Mouse (Mus musculus) heart, postnatal 0 days (tissue): ENCODE results near the gene Fzd2. TPM values are rescaled to one million over a fixed set of nuclear protein-coding genes. Genes with fewer than 3 reads are reported as not detected.

ENCODE experiments used
- ATAC-seq: fragments of 200-750 bp; cut with Nextera tagmentation; 2 replicates; pipeline ENCODE4 v1.8.0; 2017; ENCODE audit warnings: low read depth, moderate number of reproducible peaks, moderate library complexity; ENCODE audit not compliant: insufficient read depth
- DNase-seq: peaks from one replicate; pipeline ENCODE4 v3.0.0-alpha.2; 2016; ENCODE audit warnings: low spot score
- H3K27ac ChIP-seq: fragments of 300-500 bp; sonication (generic); 2 replicates; pipeline ENCODE4 v1.5.1; 2014; ENCODE audit warnings: low read depth, mild to moderate bottlenecking
- H3K27me3 ChIP-seq: fragments of 300-500 bp; sonication (generic); 2 replicates; pipeline ENCODE4 v1.6.1; 2014; ENCODE audit warnings: low read length, mixed read lengths; ENCODE audit not compliant: control insufficient read depth, insufficient read depth
- H3K36me3 ChIP-seq: fragments of 300-500 bp; sonication (generic); replicated peaks from 2 replicates; pipeline ENCODE4 v1.6.1; 2014; ENCODE audit warnings: low read length, mixed read lengths; ENCODE audit not compliant: control insufficient read depth, insufficient read depth
- H3K4me1 ChIP-seq: fragments of 300-500 bp; sonication (generic); 2 replicates; pipeline ENCODE4 v1.6.1; 2014; ENCODE audit warnings: antibody characterized with exemption; ENCODE audit not compliant: control insufficient read depth, insufficient read depth
- H3K4me2 ChIP-seq: fragments of 300-500 bp; sonication (generic); 2 replicates; pipeline ENCODE4 v1.6.1; 2014; ENCODE audit warnings: low read depth, mild to moderate bottlenecking, low read length, moderate library complexity
- H3K4me3 ChIP-seq: fragments of 300-500 bp; sonication (generic); 2 replicates; pipeline ENCODE4 v1.5.1; 2014; ENCODE audit warnings: low read depth, low read length
- H3K9ac ChIP-seq: fragments of 300-500 bp; sonication (generic); replicated peaks from 2 replicates; pipeline ENCODE4 v1.6.1; 2014; ENCODE audit warnings: low read depth, low read length, mixed read lengths
- H3K9me3 ChIP-seq: fragments of 300-500 bp; sonication (generic); replicated peaks from 2 replicates; pipeline ENCODE4 v1.6.1; 2016; ENCODE audit warnings: low read length; ENCODE audit not compliant: control insufficient read depth
- CTCF ChIP-seq: IDR thresholded peaks from 2 replicates; pipeline ENCODE4 v1.5.1; 2016; ENCODE audit warnings: antibody characterized with exemption, control low read depth, low read depth
- EP300 ChIP-seq: IDR thresholded peaks from 2 replicates; pipeline ENCODE4 v1.6.1; 2016; ENCODE audit warnings: antibody characterized with exemption, low read depth
- WGBS: fragments of 180-500 bp; shearing (Covaris S2); extraction: QIAGEN DNeasy Blood & Tissue Kit; methylation state at CpG from one replicate; pipeline ENCODE4 v1.1.7; 2014; 5-methylcytosine and 5-hydroxymethylcytosine counted together
- polyA plus RNA-seq: library from polyadenylated mRNA; unstranded; fragments of >200 nt; fragmentation: Nextera tagmentation; extraction: Ambion mirVana; gene quantifications from 2 replicates; pipeline ENCODE4 v1.2.1, GENCODE M21; 2015
- total RNA-seq: library from RNA; depleted of rRNA; stranded (reverse); fragments of >200 nt; gene quantifications from 2 replicates; pipeline ENCODE4 v1.2.3, GENCODE M21; 2014; ENCODE audit warnings: low replicate concordance; rRNA removed

Fzd2 gene
- total and polyA plus RNA-seq, 2 experiments from 2014 or later = 7.0 to 47.1 TPM

DNA sequence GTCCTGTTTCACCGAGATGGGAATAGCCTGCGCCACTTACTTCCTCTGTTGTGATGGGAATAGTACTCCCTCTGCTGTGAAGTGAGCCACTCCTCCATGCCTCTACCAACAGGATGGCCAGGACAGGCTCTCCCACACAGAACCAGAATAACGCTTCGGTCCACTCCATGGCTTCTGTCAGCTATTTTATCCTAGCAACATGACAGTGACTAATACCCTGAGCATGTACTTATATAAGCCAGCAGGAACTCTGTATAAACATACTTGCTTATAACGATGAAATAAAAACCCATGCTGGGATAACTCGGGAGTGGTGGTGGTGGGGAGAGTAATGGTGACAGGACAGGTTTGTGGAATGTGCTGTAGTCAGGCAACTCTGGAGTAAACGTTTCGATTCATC is 51.7 kb downstream of the Fzd2 start:
- no peak for DNase-seq
- TF ChIP-seq CTCF (no peak), EP300 (no peak)

GRCm38 (mm10) chr11:102656326-102656926 is 52.2 kb downstream of the Fzd2 start:
- Histone ChIP-seq H3K9me3 (no peaks in the 10 kb centered on the region), H3K27me3 (no peaks in the 10 kb centered on the region), H3K27ac (no peak overlapping the region), H3K4me1 (no peaks in the 10 kb centered on the region), H3K4me2 (no peak overlapping the region), H3K4me3 (no peak overlapping the region), H3K9ac (no peak overlapping the region), H3K36me3 (no peaks in the 10 kb centered on the region)
- DNase-seq = peak; percentile 59
- TF ChIP-seq EP300 (no peak), CTCF (peak; percentile 60)
- no peak for ATAC-seq
- WGBS = 28% methylated on average over 4 of the region's 4 CpGs

More for the DNA sequence above, 51.7 kb downstream of the Fzd2 start:
- Histone ChIP-seq H3K4me3 (no peak overlapping the region), H3K9me3 (no peaks in the 10 kb centered on the region), H3K9ac (no peak overlapping the region), H3K27ac (no peak overlapping the region), H3K27me3 (no peaks in the 10 kb centered on the region), H3K4me2 (no peak overlapping the region), H3K4me1 (no peaks in the 10 kb centered on the region), H3K36me3 (no peaks in the 10 kb centered on the region)
- WGBS = 50% methylated on average over 8 of the region's 8 CpGs
- no peak for ATAC-seq

DNA sequence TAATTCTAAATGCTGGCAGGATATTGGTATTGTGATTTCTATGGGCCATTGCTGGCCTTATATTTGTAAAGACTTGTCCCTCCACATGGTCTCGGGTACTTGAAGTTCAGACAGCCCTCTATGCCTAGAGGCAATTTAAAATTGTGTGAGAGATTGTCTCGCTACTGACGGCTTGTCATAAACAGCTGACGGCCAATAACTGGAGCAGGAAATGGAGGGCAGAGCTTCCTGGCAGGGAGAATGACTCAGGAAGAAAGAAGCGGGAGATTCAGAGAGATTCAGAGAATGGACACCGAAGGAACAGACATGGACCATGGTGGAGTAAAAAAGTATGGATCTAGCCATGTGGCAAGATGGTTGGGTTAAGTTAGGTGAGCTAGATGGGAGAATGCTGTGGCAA is 52.7 kb downstream of the Fzd2 start:
- H3K4me1 ChIP-seq = no peaks in the 10 kb centered on the region
- no peak overlapping the region for H3K27ac ChIP-seq
- H3K4me3 ChIP-seq = no peak overlapping the region
- no peaks in the 10 kb centered on the region for H3K36me3 ChIP-seq
- 45% methylated on average over 6 of the region's 6 CpGs for WGBS
- no peak overlapping the region for H3K9ac ChIP-seq
- TF ChIP-seq CTCF (no peak), EP300 (no peak)
- H3K4me2 ChIP-seq = no peak overlapping the region
- H3K9me3 ChIP-seq = no peaks in the 10 kb centered on the region
- DNase-seq (no peak), ATAC-seq (no peak)
- no peaks in the 10 kb centered on the region for H3K27me3 ChIP-seq

Other genes with a start within 250 kb of the Fzd2 start
- 1.9 and 7.5 TPM in 2 replicates for gene Slc4a1, start 238.2 kb upstream of the Fzd2 start, total RNA-seq
- gene Slc4a1, start 238.2 kb upstream of the Fzd2 start, polyA plus RNA-seq = 1.3 and 3.1 TPM in 2 replicates
- gene Rundc3a, start 211.0 kb upstream of the Fzd2 start, total RNA-seq = 12.5 TPM in 1 of 2 replicates, not detected in the other
- gene Rundc3a, start 211.0 kb upstream of the Fzd2 start, polyA plus RNA-seq = 0.74 and 0.92 TPM in 2 replicates
- 281 and 322 TPM in 2 replicates for gene Slc25a39, start 196.4 kb upstream of the Fzd2 start, total RNA-seq
- gene Slc25a39, start 196.4 kb upstream of the Fzd2 start, polyA plus RNA-seq = 267 and 269 TPM in 2 replicates
- gene Grn, start 174.1 kb upstream of the Fzd2 start, total RNA-seq = 134 and 162 TPM in 2 replicates
- 174 and 176 TPM in 2 replicates for gene Grn, start 174.1 kb upstream of the Fzd2 start, polyA plus RNA-seq
- gene Fam171a2, start 156.7 kb upstream of the Fzd2 start, total RNA-seq = 40.8 and 58.6 TPM in 2 replicates
- 1.7 and 1.8 TPM in 2 replicates for gene Fam171a2, start 156.7 kb upstream of the Fzd2 start, polyA plus RNA-seq
- gene Itga2b, start 134.3 kb upstream of the Fzd2 start, total RNA-seq = 4.3 and 4.8 TPM in 2 replicates
- 5.4 and 5.6 TPM in 2 replicates for gene Itga2b, start 134.3 kb upstream of the Fzd2 start, polyA plus RNA-seq
- 13.5 and 40.8 TPM in 2 replicates for gene Gpatch8, start 48.0 kb upstream of the Fzd2 start, total RNA-seq
- 23.2 and 25.8 TPM in 2 replicates for gene Gpatch8, start 48.0 kb upstream of the Fzd2 start, polyA plus RNA-seq
- gene Gm11627, start 24.9 kb upstream of the Fzd2 start, total RNA-seq = 7.9 TPM in 1 of 2 replicates, not detected in the other
- 9.2 and 12.0 TPM in 2 replicates for gene Gm11627, start 24.9 kb upstream of the Fzd2 start, polyA plus RNA-seq
- gene Meioc, start 59.3 kb downstream of the Fzd2 start, total RNA-seq = 0.04 TPM in 1 of 2 replicates, not detected in the other
- gene Meioc, start 59.3 kb downstream of the Fzd2 start, polyA plus RNA-seq = 0.12 and 0.15 TPM in 2 replicates
- gene Ccdc43, start 93.4 kb downstream of the Fzd2 start, total RNA-seq = 14.2 and 20.8 TPM in 2 replicates
- 25.5 and 28.8 TPM in 2 replicates for gene Ccdc43, start 93.4 kb downstream of the Fzd2 start, polyA plus RNA-seq
- 7.4 and 13.6 TPM in 2 replicates for gene Adam11, start 157.0 kb downstream of the Fzd2 start, total RNA-seq
- gene Adam11, start 157.0 kb downstream of the Fzd2 start, polyA plus RNA-seq = 3.2 and 3.4 TPM in 2 replicates
- 19.2 and 29.4 TPM in 2 replicates for gene Gjc1, start 215.3 kb downstream of the Fzd2 start, total RNA-seq
- gene Gjc1, start 215.3 kb downstream of the Fzd2 start, polyA plus RNA-seq = 41.1 and 42.7 TPM in 2 replicates
- gene Higd1b, start 231.5 kb downstream of the Fzd2 start, total RNA-seq = 4.6 and 38.7 TPM in 2 replicates
- 11.7 and 13.2 TPM in 2 replicates for gene Higd1b, start 231.5 kb downstream of the Fzd2 start, polyA plus RNA-seq